Mouse (Mus musculus): ENCODE measurements around the gene Ank. TPM values are rescaled to one million over a fixed set of nuclear protein-coding genes. Genes with fewer than 3 reads are reported as not detected.

Ank gene
- total and polyA plus RNA-seq, 3 experiments = 176 to 225 (median 196) TPM

GRCm38 (mm10) chr15:27432851-27433615 lies 33.4 kb upstream of the Ank start:
- no peak for TF ChIP-seq EP300 (IDR thresholded peaks at IDR 0.05; ENCODE audit: insufficient read depth, low read depth, low read length)
- no peak for TF ChIP-seq POLR2A (IDR thresholded peaks at IDR 0.05; ENCODE audit: insufficient read depth, low read depth, low read length)
- TF ChIP-seq CTCF (IDR thresholded peaks at IDR 0.05) = no peak
- no peaks in the 10 kb centered on the region for H3K27me3 ChIP-seq (ENCODE audit: control insufficient read depth, insufficient read depth, low read length)
- H3K36me3 ChIP-seq (ENCODE audit: control insufficient read depth, insufficient read depth, low read length) = no peaks in the 10 kb centered on the region
- H3K9ac ChIP-seq (ENCODE audit: low read depth, low read length) = no peak overlapping the region
- intact Hi-C loops (cut with DNase I) = no loop called here
- 46% methylated on average over 4 of the region's 4 CpGs for WGBS
- H3K4me3 ChIP-seq = no peak overlapping the region
- no peak overlapping the region for H3K27ac ChIP-seq
- no peaks in the 10 kb centered on the region for H3K79me2 ChIP-seq (replicated peaks; ENCODE audit: control insufficient read depth, insufficient read depth, low read length)
- H3K4me1 ChIP-seq (ENCODE audit: control insufficient read depth, insufficient read depth, low read length) = no peaks in the 10 kb centered on the region
- no peak for DNase-seq

- H3K36me3 ChIP-seq (ENCODE audit: control insufficient read depth, insufficient read depth, low read length) = no peaks in the 10 kb centered on the region
- no peaks in the 10 kb centered on the region for H3K27me3 ChIP-seq (ENCODE audit: control insufficient read depth, insufficient read depth, low read length)
- no peak overlapping the region for H3K27ac ChIP-seq
- no peak overlapping the region for H3K9ac ChIP-seq (ENCODE audit: low read depth, low read length)
- H3K4me1 ChIP-seq (ENCODE audit: control insufficient read depth, insufficient read depth, low read length) = no peaks in the 10 kb centered on the region
- WGBS = 83% methylated on average over 5 of the region's 5 CpGs
- intact Hi-C loops (cut with DNase I) = no loop called here
- H3K4me3 ChIP-seq = no peak overlapping the region
- H3K79me2 ChIP-seq (replicated peaks; ENCODE audit: control insufficient read depth, insufficient read depth, low read length) = no peaks in the 10 kb centered on the region
- TF ChIP-seq EP300 (IDR thresholded peaks at IDR 0.05; ENCODE audit: insufficient read depth, low read depth, low read length) = no peak
- no peak for DNase-seq
Observed at GRCm38 (mm10) chr15:27435409-27435808, 31.1 kb upstream of the Ank start.

DNA sequence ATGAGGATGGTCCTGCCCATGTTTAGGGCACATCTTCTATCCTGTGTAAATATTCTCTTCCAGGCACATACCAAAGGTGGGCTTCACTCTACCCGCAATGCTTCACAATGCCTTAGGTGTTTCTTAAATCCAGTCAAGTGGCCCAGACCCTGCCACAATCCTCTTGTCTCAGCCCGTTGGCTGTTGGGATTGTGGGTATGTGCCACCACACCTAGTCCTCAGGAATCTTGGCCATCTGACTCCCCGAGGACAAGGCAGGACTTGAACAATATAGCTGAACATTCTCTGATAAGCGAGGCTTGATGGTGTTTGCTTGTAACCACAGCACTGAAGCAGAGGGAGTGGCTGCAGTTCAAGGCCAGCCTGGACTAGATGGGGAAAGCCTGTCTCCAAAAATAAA lies 30.3 kb upstream of the Ank start:
- Histone ChIP-seq H3K79me2 (replicated peaks; ENCODE audit: control insufficient read depth, insufficient read depth, low read length) (no peaks in the 10 kb centered on the region), H3K36me3 (ENCODE audit: control insufficient read depth, insufficient read depth, low read length) (no peaks in the 10 kb centered on the region), H3K27me3 (ENCODE audit: control insufficient read depth, insufficient read depth, low read length) (no peaks in the 10 kb centered on the region), H3K27ac (no peak overlapping the region), H3K9ac (ENCODE audit: low read depth, low read length) (no peak overlapping the region), H3K4me3 (no peak overlapping the region), H3K4me1 (ENCODE audit: control insufficient read depth, insufficient read depth, low read length) (no peaks in the 10 kb centered on the region)
- WGBS = 77% methylated on average over 4 of the region's 4 CpGs
- no peak for DNase-seq
- TF ChIP-seq EP300 (IDR thresholded peaks at IDR 0.05; ENCODE audit: insufficient read depth, low read depth, low read length) (no peak), POLR2A (IDR thresholded peaks at IDR 0.05; ENCODE audit: insufficient read depth, low read depth, low read length) (no peak), CTCF (IDR thresholded peaks at IDR 0.05) (no peak)
- intact Hi-C loops (cut with DNase I) = no loop called here

DNA sequence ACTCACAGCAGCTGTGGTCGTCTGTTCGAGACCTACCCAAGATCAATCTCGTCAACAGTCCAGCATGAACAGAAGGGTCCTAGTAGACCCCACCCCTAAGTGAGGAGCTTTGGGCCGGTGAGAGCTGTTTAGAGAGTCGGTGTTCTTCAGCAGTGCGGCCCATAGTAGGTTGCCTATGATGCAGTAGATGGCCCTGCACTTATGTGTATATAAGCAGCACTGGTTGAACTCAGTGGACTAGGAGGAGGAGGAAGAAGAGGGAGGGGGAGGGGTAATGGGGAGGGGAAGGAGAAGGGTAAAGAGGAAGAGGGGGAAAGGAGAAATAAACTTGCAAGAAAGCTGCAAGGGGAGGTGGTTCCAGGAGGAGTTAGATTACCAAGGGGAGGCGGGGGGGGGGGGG lies 25.4 kb upstream of the Ank start:
- Histone ChIP-seq H3K4me1 (ENCODE audit: control insufficient read depth, insufficient read depth, low read length) (no peaks in the 10 kb centered on the region), H3K27me3 (ENCODE audit: control insufficient read depth, insufficient read depth, low read length) (no peaks in the 10 kb centered on the region), H3K36me3 (ENCODE audit: control insufficient read depth, insufficient read depth, low read length) (no peaks in the 10 kb centered on the region), H3K79me2 (replicated peaks; ENCODE audit: control insufficient read depth, insufficient read depth, low read length) (no peaks in the 10 kb centered on the region), H3K4me3 (no peak overlapping the region), H3K27ac (no peak overlapping the region), H3K9ac (ENCODE audit: low read depth, low read length) (no peak overlapping the region)
- TF ChIP-seq EP300 (IDR thresholded peaks at IDR 0.05; ENCODE audit: insufficient read depth, low read depth, low read length) = no peak
- no peak for TF ChIP-seq CTCF (IDR thresholded peaks at IDR 0.05)
- no peak for TF ChIP-seq POLR2A (IDR thresholded peaks at IDR 0.05; ENCODE audit: insufficient read depth, low read depth, low read length)
- intact Hi-C loops (cut with DNase I) = no loop called here
- no peak for DNase-seq
- WGBS = 90% methylated on average over 7 of the region's 7 CpGs

DNA sequence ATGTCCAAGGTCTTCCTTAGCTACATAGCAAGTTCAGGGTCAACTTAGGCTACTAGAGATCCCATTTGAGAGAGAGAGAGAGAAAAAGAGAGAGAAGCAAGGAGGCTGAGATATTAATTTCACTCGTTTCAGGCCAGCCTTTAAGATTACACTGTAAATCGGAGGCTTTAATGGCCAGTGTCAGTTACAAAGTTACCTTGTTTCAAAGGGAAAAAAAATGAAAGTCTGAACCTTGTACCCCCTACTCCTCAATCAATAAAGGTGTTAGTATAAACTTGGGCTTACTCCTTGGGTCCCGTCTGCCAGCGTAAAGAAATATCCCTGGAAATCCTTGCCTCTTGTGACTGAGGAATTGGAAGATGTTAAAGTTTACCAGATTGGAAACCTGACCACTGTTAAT lies 24.9 kb upstream of the Ank start:
- H3K79me2 ChIP-seq (replicated peaks; ENCODE audit: control insufficient read depth, insufficient read depth, low read length) = no peaks in the 10 kb centered on the region
- intact Hi-C loops (cut with DNase I) = no loop called here
- H3K4me3 ChIP-seq = no peak overlapping the region
- no peaks in the 10 kb centered on the region for H3K36me3 ChIP-seq (ENCODE audit: control insufficient read depth, insufficient read depth, low read length)
- DNase-seq = no peak
- H3K27me3 ChIP-seq (ENCODE audit: control insufficient read depth, insufficient read depth, low read length) = no peaks in the 10 kb centered on the region
- no peak overlapping the region for H3K27ac ChIP-seq
- H3K9ac ChIP-seq (ENCODE audit: low read depth, low read length) = no peak overlapping the region
- no peak for TF ChIP-seq POLR2A (IDR thresholded peaks at IDR 0.05; ENCODE audit: insufficient read depth, low read depth, low read length)
- no peak for TF ChIP-seq CTCF (IDR thresholded peaks at IDR 0.05)
- no peak for TF ChIP-seq EP300 (IDR thresholded peaks at IDR 0.05; ENCODE audit: insufficient read depth, low read depth, low read length)
- 88% methylated on average over 4 of the region's 4 CpGs for WGBS
- no peaks in the 10 kb centered on the region for H3K4me1 ChIP-seq (ENCODE audit: control insufficient read depth, insufficient read depth, low read length)

DNA sequence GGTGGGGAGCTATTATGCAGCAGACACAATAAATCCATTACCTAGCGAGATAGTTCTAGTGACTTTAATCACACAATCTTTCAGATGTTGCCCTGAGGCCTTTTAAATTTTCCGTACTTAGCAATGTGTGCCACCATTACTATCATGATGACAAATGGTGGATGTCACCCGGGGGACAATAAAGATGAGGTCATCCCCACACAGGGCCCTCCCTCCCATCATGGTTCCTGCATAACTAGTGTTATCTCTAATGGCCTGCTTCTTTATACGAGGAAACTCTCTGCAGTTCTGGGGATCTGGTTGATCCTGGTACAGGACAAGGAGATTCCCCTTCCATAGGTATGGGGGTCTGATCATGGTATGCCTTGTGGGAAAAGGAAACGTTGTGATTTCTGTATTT lies 24.5 kb upstream of the Ank start:
- WGBS = 60% methylated on average over 5 of the region's 5 CpGs
- no peaks in the 10 kb centered on the region for H3K4me1 ChIP-seq (ENCODE audit: control insufficient read depth, insufficient read depth, low read length)
- H3K9ac ChIP-seq (ENCODE audit: low read depth, low read length) = no peak overlapping the region
- no peak for TF ChIP-seq CTCF (IDR thresholded peaks at IDR 0.05)
- no peak for TF ChIP-seq POLR2A (IDR thresholded peaks at IDR 0.05; ENCODE audit: insufficient read depth, low read depth, low read length)
- no peak for TF ChIP-seq EP300 (IDR thresholded peaks at IDR 0.05; ENCODE audit: insufficient read depth, low read depth, low read length)
- H3K79me2 ChIP-seq (replicated peaks; ENCODE audit: control insufficient read depth, insufficient read depth, low read length) = no peaks in the 10 kb centered on the region
- H3K36me3 ChIP-seq (ENCODE audit: control insufficient read depth, insufficient read depth, low read length) = no peaks in the 10 kb centered on the region
- DNase-seq = no peak
- no peak overlapping the region for H3K4me3 ChIP-seq
- no peaks in the 10 kb centered on the region for H3K27me3 ChIP-seq (ENCODE audit: control insufficient read depth, insufficient read depth, low read length)
- intact Hi-C loops (cut with DNase I) = no loop called here
- H3K27ac ChIP-seq = no peak overlapping the region
